Mouse (Mus musculus) mouse embryonic stem cell (cell line): ENCODE results near the gene Bok.

ENCODE experiments used
- in situ Hi-C, 2 experiments: fragments of 300-500 bp; cut with MboI; formaldehyde crosslinking; loops; 1 replicate in 1 of 2; 3 replicates in 1 of 2; pipeline ENCODE4 v1.14.3; 2019 to 2020; ENCODE audit warnings: low sequenced_read_pairs in 2 of 2, low pct_unique_long_range_greater_than_20kb in 1 of 2, mixed read lengths in 1 of 2; ENCODE audit not compliant: unreplicated experiment in 1 of 2

The Bok gene

DNA sequence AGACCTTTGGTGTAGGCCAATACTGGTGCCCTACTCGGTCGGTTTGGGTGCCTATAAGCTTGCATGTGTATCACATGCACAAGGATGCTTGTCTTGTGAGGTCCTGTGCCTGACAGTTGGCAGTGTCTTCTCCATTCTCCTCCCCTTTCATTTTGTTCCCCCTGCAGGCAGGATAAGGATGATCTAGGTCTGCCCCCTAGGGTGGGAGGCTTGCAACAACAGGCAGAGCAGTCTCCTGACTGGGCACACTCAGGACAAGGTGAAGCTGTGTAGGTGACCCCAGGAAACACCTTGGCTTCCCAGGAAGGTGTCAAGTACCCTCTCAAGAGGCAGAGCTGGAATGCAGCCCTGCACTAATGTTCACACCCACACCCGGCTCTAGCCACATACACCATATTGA, 41.5 kb downstream of the Bok start:
- in situ Hi-C loops, result loop anchor here in 1 of 2 experiments (25.0 kb wide), 1 partner anchor 540 kb away; no protein-coding TSS in a partner anchor

DNA sequence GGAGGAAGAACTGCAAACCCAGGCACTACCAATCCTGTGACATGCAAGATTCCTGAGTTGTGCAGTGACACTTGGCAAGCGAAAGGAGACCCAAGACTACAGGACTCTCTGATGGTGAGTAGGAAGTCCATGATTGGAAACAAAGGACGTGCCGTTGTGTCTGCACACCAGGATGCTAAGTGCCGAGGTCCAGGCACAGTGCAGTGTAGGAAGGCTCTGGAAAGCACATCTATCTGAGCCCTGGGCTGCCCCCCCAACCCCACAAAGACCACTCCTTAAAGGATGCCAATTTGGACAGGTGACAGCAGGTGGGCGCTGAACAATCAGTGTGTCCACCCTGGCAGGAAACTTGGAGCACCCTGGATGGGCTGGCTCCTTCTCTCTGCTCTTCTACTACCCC, 45.6 kb downstream of the Bok start:
- in situ Hi-C loops, result loop anchor here in 1 of 2 experiments (25.0 kb wide), 1 partner anchor 544 kb away; no protein-coding TSS in a partner anchor

DNA sequence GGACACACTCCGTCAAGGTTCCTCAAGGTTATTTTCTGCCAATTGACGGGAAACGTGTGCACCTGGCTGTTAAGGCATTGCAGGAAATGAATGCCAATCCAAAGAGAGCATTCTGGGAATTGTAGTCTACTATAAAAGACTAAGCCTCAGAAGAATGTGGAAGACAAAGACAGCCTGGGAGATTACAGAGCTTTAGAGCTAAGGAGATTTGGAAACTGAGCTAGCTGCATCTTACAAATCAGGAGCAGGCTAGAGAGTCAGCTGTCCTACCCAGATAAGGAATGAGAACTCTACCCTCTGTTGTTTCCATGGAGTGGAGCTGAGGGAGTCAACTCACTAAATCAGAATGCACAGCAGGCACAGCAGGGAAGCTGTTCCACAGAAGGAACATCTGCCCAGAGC, 46.4 kb downstream of the Bok start:
- in situ Hi-C loops, result loop anchor here in 1 of 2 experiments (25.0 kb wide), 1 partner anchor 545 kb away; no protein-coding TSS in a partner anchor

DNA sequence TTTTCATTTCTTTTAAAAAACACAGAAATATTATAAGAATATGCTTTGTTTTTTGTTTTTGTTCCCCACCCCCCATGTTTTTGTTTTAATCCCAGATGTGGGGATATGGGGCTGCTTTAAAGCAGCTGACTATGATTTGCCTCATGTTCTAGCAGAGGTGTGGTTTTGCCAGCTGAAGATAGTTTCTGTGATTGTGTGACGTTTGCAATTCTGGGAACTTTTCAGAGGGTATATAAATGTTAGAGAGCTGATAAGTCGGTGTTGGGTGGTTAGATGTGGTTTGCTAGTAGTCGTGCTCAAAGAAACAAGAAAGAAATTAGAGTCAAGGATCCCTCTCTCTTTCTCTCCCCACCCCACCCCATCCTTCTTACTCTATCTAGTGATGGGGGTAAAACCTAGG, 50.4 kb downstream of the Bok start:
- in situ Hi-C loops, result loop anchor here in 1 of 2 experiments (25.0 kb wide), 1 partner anchor 549 kb away; no protein-coding TSS in a partner anchor

DNA sequence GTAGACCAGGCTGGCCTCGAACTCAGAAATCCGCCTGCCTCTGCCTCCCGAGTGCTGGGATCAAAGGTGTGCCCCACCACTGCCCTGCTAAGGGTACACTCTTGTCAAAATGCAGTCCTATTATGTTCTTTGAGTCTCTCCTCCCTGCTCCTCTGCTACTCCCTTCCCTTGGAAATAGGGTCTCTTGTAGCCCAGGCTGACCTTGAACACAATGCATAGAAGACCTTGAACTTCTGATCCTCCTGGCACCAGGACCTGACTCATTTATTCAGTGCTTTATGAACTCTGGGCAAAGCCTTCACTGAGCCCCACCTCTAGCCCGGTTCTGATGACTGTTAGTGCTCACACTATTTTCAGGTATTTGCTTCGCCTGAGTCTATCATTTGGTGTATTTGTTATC, 52.3 kb downstream of the Bok start:
- in situ Hi-C loops, result loop anchor here in 1 of 2 experiments (25.0 kb wide), 1 partner anchor 550 kb away; no protein-coding TSS in a partner anchor

DNA sequence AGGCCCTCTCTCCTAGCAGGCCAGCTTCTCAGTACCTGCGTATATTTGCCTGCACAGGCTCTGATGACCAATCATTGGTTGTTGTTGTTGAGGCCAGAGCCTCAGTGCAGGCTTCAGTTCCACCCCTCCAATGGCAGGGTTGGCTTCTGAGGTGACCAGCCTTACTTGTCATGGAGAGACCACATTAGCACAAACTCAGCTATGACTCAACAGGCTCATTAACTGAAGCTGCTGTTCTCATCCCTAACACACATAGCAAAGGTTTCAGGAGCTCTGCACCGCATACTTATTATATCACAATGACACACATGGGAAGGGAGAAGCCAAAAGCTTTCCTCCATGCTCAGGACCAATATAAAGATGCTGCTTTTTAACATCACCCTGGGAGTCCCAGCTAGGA, 55.2 kb downstream of the Bok start:
- in situ Hi-C loops, result loop anchor here in 1 of 2 experiments (25.0 kb wide), 1 partner anchor 553 kb away; no protein-coding TSS in a partner anchor

DNA sequence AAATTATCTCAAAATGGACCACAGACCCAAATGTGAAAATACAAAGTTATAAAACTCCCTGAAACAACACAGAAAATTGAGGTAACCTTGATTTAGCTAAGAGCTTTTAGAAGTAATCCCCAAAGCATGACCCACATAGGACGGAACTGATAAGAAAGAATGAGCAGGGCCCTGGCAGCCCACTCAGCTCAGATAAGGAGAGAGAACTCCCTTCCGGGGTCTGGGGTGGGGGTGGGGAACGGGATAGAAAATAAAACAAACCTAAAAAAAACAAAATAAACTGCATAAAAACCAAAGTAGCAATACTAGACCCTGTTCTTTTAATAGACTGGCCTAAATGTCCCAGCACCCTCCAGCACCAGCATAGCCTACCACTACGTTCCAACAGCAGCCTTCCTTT, 56.5 kb downstream of the Bok start:
- in situ Hi-C loops, result loop anchor here in 1 of 2 experiments (25.0 kb wide), 1 partner anchor 555 kb away; no protein-coding TSS in a partner anchor

DNA sequence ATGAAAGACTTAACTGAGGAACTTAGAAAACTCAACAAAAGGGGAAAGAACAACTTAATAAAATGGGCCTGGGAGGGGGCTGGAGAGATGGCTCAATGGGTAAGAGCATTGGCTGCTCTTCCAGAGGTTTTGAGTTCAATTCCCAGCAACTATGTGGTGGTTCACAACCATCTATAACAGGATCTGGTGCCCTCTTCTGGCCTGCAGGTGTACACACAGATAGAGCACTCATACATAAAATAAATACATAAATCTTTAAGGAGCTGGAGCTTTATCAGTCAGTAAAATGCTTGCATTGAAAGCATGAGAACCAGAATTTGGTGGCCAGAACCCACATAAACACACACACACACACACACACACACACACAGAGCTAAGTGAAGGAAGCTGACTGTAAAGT, 57.5 kb downstream of the Bok start:
- in situ Hi-C loops, result loop anchor here in 1 of 2 experiments (25.0 kb wide), 1 partner anchor 556 kb away; no protein-coding TSS in a partner anchor
